Mouse (Mus musculus) lung, adult 2 months (tissue): Measurements from ENCODE around the gene Kansl1.

ENCODE experiments used
- CTCF ChIP-seq: fragments of 200-500 bp; IDR thresholded peaks from 2 replicates; pipeline ENCODE4 v1.5.1; 2011; ENCODE audit warnings: mild to moderate bottlenecking, low read length, control low read depth; ENCODE audit not compliant: insufficient read depth
- POLR2A ChIP-seq: fragments of 200-500 bp; IDR thresholded peaks from 2 replicates; pipeline ENCODE4 v1.6.1; 2011; ENCODE audit warnings: low read depth, mild to moderate bottlenecking, control low read depth, low read length, borderline replicate concordance; ENCODE audit errors: extremely low read depth

DNA sequence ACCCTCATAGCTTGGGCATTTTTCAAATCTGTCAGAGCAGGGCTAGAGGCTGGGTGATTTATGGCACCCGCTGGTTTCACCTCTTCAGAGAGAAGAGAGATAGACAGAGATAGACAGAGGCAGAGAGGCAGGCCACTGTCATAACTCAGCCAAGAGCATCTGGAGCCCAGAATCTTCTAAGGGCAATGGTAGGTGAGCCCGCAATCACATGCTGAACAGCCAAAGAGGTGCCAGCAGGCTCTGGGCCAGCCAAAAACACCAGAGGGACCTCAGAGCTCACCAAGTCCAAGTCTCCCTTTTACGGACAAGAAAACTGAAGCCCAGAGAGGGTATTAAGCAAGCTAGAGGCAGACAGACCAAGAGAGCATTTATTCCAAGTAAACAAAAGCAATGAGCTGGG is 171.0 kb downstream of the Kansl1 start:
- TF ChIP-seq CTCF, result no peak
- no peak for TF ChIP-seq POLR2A
